ENCODE assay signal across 23 mouse cellular contexts in genomic region chr1:166150035-166150434, GRCm38 (mm10). TPM values are rescaled to one million over a fixed set of nuclear protein-coding genes. Genes with fewer than 3 reads are reported as not detected.
DNase-seq lines count a peak whose midpoint lies in the region; ATAC-seq and TF ChIP-seq lines count a peak whose summit lies in the region.
"Had no signal": no experiment of that assay in that cellular context is flagged by ENCODE, and none has a peak within 500 bp of the region (broad histone marks: within the 10 kb centered on the region; RNA-seq: fewer than 3 reads in every experiment).

No protein-coding gene starts in this region.

- H3K27ac ChIP-seq in CH12.LX (ENCODE audit: insufficient read depth, low read depth): no peak overlapping the region
- peak overlapping the region; percentile 53 for H3K27ac ChIP-seq in ES-Bruce4 (ENCODE audit: insufficient read depth, low read length)
- no peak overlapping the region for H3K27ac ChIP-seq in liver, embryonic 16.5 days (ENCODE audit: low read length)
- H3K27ac ChIP-seq in heart, adult 2 months: no peak overlapping the region
- H3K27ac ChIP-seq: embryonic facial prominence, embryonic 10.5 days; gastrocnemius, adult 2 months; heart, embryonic 10.5 days; hindbrain, embryonic 12.5 days had no signal

- dilution Hi-C loops in CH12.LX (cut with MboI; ENCODE audit: extremely low pct_ligation_motif_present, extremely low pct_unique_long_range_greater_than_20kb, low sequenced_read_pairs): no loop called here

- H3K27me3 ChIP-seq in CH12.LX (replicated peaks) (peaks cover 6% of the 10 kb centered on the region), ES-Bruce4 (ENCODE audit: control insufficient read depth, insufficient read depth, low read length, poor library complexity, severe bottlenecking) (no peaks in the 10 kb centered on the region)
- peaks cover 8% of the 10 kb centered on the region for H3K27me3 ChIP-seq in liver, embryonic 16.5 days (ENCODE audit: control insufficient read depth, insufficient read depth, low read depth, low read length)
- H3K27me3 ChIP-seq in heart, adult 2 months (ENCODE audit: control insufficient read depth, insufficient read depth, low read length): no peaks in the 10 kb centered on the region; the same call in 1 of the 2 replicates

- H3K9ac ChIP-seq in CH12.LX (ENCODE audit: insufficient read depth, low read depth) (no peak overlapping the region), ES-Bruce4 (ENCODE audit: low read depth, poor library complexity, severe bottlenecking) (no peak overlapping the region)
- no peak overlapping the region for H3K9ac ChIP-seq in liver, embryonic 16.5 days (ENCODE audit: low read depth, low read length)
- H3K9ac ChIP-seq in heart, adult 2 months (ENCODE audit: low read depth, low read length): no peak overlapping the region
- H3K9ac ChIP-seq: hindbrain, embryonic 12.5 days had no signal

- no peak overlapping the region for H3K4me3 ChIP-seq in CH12.LX (replicated peaks in 1 of 3; ENCODE audit: low read depth in 2 of 3, low read length in 2 of 3, poor library complexity in 1 of 3)
- no peak overlapping the region for H3K4me3 ChIP-seq in ES-Bruce4 (ENCODE audit: low read depth, low read length)
- no peak overlapping the region for H3K4me3 ChIP-seq in liver, embryonic 16.5 days (ENCODE audit: low read depth, low read length)
- H3K4me3 ChIP-seq in heart, adult 2 months: no peak overlapping the region
- H3K4me3 ChIP-seq: embryonic facial prominence, embryonic 10.5 days; gastrocnemius, adult 2 months; heart, embryonic 10.5 days; hindbrain, embryonic 12.5 days had no signal

- H3K36me3 ChIP-seq in CH12.LX (replicated peaks in 1 of 2; ENCODE audit: control insufficient read depth in 1 of 2, insufficient read depth in 1 of 2, low read length in 1 of 2) (no peaks in the 10 kb centered on the region), ES-Bruce4 (ENCODE audit: control insufficient read depth, insufficient read depth, low read length, poor library complexity, severe bottlenecking) (peaks cover 17% of the 10 kb centered on the region)
- no peaks in the 10 kb centered on the region for H3K36me3 ChIP-seq in liver, embryonic 16.5 days (ENCODE audit: control insufficient read depth, insufficient read depth)
- no peaks in the 10 kb centered on the region for H3K36me3 ChIP-seq in heart, adult 2 months (ENCODE audit: control insufficient read depth, insufficient read depth, low read length)
- H3K36me3 ChIP-seq: embryonic facial prominence, embryonic 10.5 days; heart, embryonic 10.5 days; hindbrain, embryonic 12.5 days had no signal

- peaks cover 3 to 35% of the 10 kb centered on the region in 2 experiments; a peak in 3 of 4 replicates for H3K4me1 ChIP-seq in CH12.LX (ENCODE audit: control insufficient read depth in 1 of 2, insufficient read depth in 2 of 2)
- H3K4me1 ChIP-seq in ES-Bruce4 (ENCODE audit: control insufficient read depth, insufficient read depth, low read length): no peaks in the 10 kb centered on the region
- H3K4me1 ChIP-seq in liver, embryonic 16.5 days (ENCODE audit: control insufficient read depth, low read depth, low read length): peaks cover 11% of the 10 kb centered on the region
- no peaks in the 10 kb centered on the region for H3K4me1 ChIP-seq in heart, adult 2 months (ENCODE audit: control insufficient read depth, insufficient read depth, low read length)
- H3K4me1 ChIP-seq: hindbrain, embryonic 12.5 days had no signal

- intact Hi-C loops in heart, adult 2 months (cut with DNase I): loop anchor here (5.0 to 10.0 kb wide), 2 partner anchors 183 to 495 kb away; no protein-coding TSS in a partner anchor

- in situ Hi-C loops in CH12.LX (cut with MboI; ENCODE audit: low pct_ligation_motif_present, low pct_unique_long_range_greater_than_20kb, low sequenced_read_pairs): loop anchor here (5.0 to 25.0 kb wide), 6 partner anchors 145 to 488 kb away; partner anchors contain the start of gene Pou2f1

- TF ChIP-seq POLR2A in CH12.LX (IDR thresholded peaks at IDR 0.05; ENCODE audit: low read depth, low read length): no peak
- no peak for TF ChIP-seq POLR2A in ES-Bruce4 (IDR thresholded peaks at IDR 0.05; ENCODE audit: insufficient read depth, low read length)
- no peak for TF ChIP-seq POLR2A in heart, adult 2 months (IDR thresholded peaks at IDR 0.05; ENCODE audit: insufficient read depth, low read depth, low read length)

- H3K9me3 ChIP-seq in CH12.LX (replicated peaks; ENCODE audit: low read length): no peaks in the 10 kb centered on the region
- H3K9me3 ChIP-seq in ES-Bruce4 (replicated peaks; ENCODE audit: control insufficient read depth, insufficient read depth, low read length, poor library complexity, severe bottlenecking): 0 out of 2 replicates have a peak, but pooled peaks cover 2% of the 10 kb centered on the region
- H3K9me3 ChIP-seq in liver, embryonic 16.5 days (replicated peaks; ENCODE audit: control insufficient read depth, low read length): no peaks in the 10 kb centered on the region
- H3K9me3 ChIP-seq: embryonic facial prominence, embryonic 10.5 days; heart, embryonic 10.5 days; hindbrain, embryonic 12.5 days had no signal

- TF ChIP-seq CTCF in CH12.LX (conservative IDR thresholded peaks at IDR 0.05 in 1 of 2, IDR thresholded peaks at IDR 0.05 in 1 of 2; ENCODE audit: low read depth in 2 of 2, low read length in 2 of 2) (no peak), ES-Bruce4 (IDR thresholded peaks at IDR 0.05; ENCODE audit: low read depth, low read length) (no peak)
- TF ChIP-seq CTCF in heart, adult 2 months (IDR thresholded peaks at IDR 0.05): no peak

- TF ChIP-seq EP300 in CH12.LX (IDR thresholded peaks at IDR 0.05; ENCODE audit: low read length) (no peak), ES-Bruce4 (IDR thresholded peaks at IDR 0.05; ENCODE audit: insufficient read depth, low read depth, low read length) (no peak)
- TF ChIP-seq EP300 in heart, adult 2 months (IDR thresholded peaks at IDR 0.05; ENCODE audit: insufficient read depth, low read depth, low read length): no peak

- ATAC-seq in liver, embryonic 16.5 days (ENCODE audit: low read depth): 0 out of 2 replicates have a peak, but pooled peaks have one; percentile 35
- ATAC-seq: forebrain, embryonic 14.5 days; hindbrain, embryonic 16.5 days; inflammation-experienced regulatory T-cells, adult 6 months had no signal

- DNase-seq in CH12.LX (ENCODE audit: extremely low read depth): no peak
- DNase-seq in c-Kit-positive CD71-positive TER-119-negative erythroid progenitor cells, embryonic 14.5 days (ENCODE audit: low read depth): peak; percentile 37
- DNase-seq in gastrocnemius, postnatal 25 days: no peak
- DNase-seq in thymus, postnatal 25 days: no peak
- no peak for DNase-seq in heart, adult 2 months
- DNase-seq: adrenal gland, adult 8-10 months; adrenal gland, postnatal 36 days; cerebellum, adult 11 months; cerebellum, adult 8-10 months; cerebellum, postnatal 14 days; gastrocnemius, adult 2 months; gastrocnemius, postnatal 36 days; heart, adult 11 months; heart, postnatal 10 days; heart, postnatal 4 days had no signal

- 0 out of 2 replicates have a peak overlapping the region, but pooled peaks have one; percentile 13 for H3K4me2 ChIP-seq in CH12.LX (ENCODE audit: insufficient read depth, low read depth, poor library complexity, severe bottlenecking)
- no peak overlapping the region for H3K4me2 ChIP-seq in liver, embryonic 16.5 days (ENCODE audit: low read depth, low read length)
- H3K4me2 ChIP-seq: hindbrain, embryonic 12.5 days had no signal

- no peaks in the 10 kb centered on the region for H3K79me2 ChIP-seq in CH12.LX (replicated peaks; ENCODE audit: control insufficient read depth, extremely low read depth, insufficient read depth, poor library complexity, severe bottlenecking)
- no peaks in the 10 kb centered on the region for H3K79me2 ChIP-seq in heart, adult 2 months (replicated peaks; ENCODE audit: control insufficient read depth, insufficient read depth, low read length)

- WGBS in liver, embryonic 16.5 days (ENCODE audit: insufficient replicate concordance): 23% methylated on average over 7 of the region's 7 CpGs
- 78% methylated on average over 7 of the region's 7 CpGs for WGBS in heart, adult 2 months

- no peak for TF ChIP-seq RAD21 in CH12.LX (IDR thresholded peaks at IDR 0.05; ENCODE audit: low read depth, low read length)

TF ChIP-seq in CH12.LX, 34 proteins besides CTCF, POLR2A, EP300 and RAD21:
- no peak for TF ChIP-seq MAFK (IDR thresholded peaks at IDR 0.05; ENCODE audit: insufficient replicate concordance, low read length)
- no peak for TF ChIP-seq ELF1 (IDR thresholded peaks at IDR 0.05; ENCODE audit: low read depth, low read length)
- no peak for TF ChIP-seq KAT2A (IDR thresholded peaks at IDR 0.05; ENCODE audit: insufficient replicate concordance, low read length)
- no peak for TF ChIP-seq MEF2A (IDR thresholded peaks at IDR 0.05; ENCODE audit: borderline replicate concordance, low read depth, low read length)
- no peak for TF ChIP-seq GABPA (IDR thresholded peaks at IDR 0.05; ENCODE audit: insufficient replicate concordance, low read depth, low read length)
- TF ChIP-seq JUND (conservative IDR thresholded peaks at IDR 0.05; ENCODE audit: low read depth, low read length): no peak
- TF ChIP-seq JUN (IDR thresholded peaks at IDR 0.05; ENCODE audit: insufficient read depth, low read depth, low read length): no peak

RNA-seq across cellular contexts. Expression of gene Gpa33, which starts 20.0 kb away (rescaled TPM):
- total RNA-seq in CH12.LX (2012; rRNA removed) (0.04 TPM in 1 of 2 replicates, not detected in the other), CH12.LX (2014; rRNA removed) (not detected in 2 replicates)
- polyA plus RNA-seq in CH12.LX (2012; ENCODE audit: insufficient read length, low read depth) (not detected in 2 replicates), ES-Bruce4 (2011; ENCODE audit: insufficient read depth, insufficient read length, low read depth, missing spikeins) (49.6 and 55.9 TPM in 2 replicates)
- 0.40 TPM in 1 of 2 replicates, not detected in the other for polyA plus RNA-seq in liver, embryonic 16.5 days (2015; fragmentation: Nextera tagmentation; extraction: Ambion mirVana)
- not detected for total RNA-seq in gastrocnemius, postnatal 25 days (2021)
- total RNA-seq in heart, adult 2 months (2021): not detected
- polyA plus RNA-seq in heart, adult 2 months (2012; rRNA removed): not detected in 2 replicates
- total RNA-seq: gastrocnemius, adult 2 months; gastrocnemius, postnatal 36 days; heart, postnatal 10 days; heart, postnatal 4 days had no signal
- polyA plus RNA-seq: forebrain, embryonic 14.5 days; hindbrain, embryonic 16.5 days; inflammation-experienced regulatory T-cells, adult 6 months had no signal

RNA-seq across cellular contexts. Expression of gene Dusp27, which starts 22.3 kb away (rescaled TPM):
- not detected in 2 replicates for total RNA-seq in CH12.LX (2012; rRNA removed)
- total RNA-seq in CH12.LX (2014; rRNA removed): not detected in 2 replicates
- polyA plus RNA-seq in CH12.LX (2012; ENCODE audit: insufficient read length, low read depth): 0.06 TPM in 1 of 2 replicates, not detected in the other
- 3.9 and 5.8 TPM in 2 replicates for polyA plus RNA-seq in ES-Bruce4 (2011; ENCODE audit: insufficient read depth, insufficient read length, low read depth, missing spikeins)
- 0.28 and 0.52 TPM in 2 replicates for polyA plus RNA-seq in liver, embryonic 16.5 days (2015; fragmentation: Nextera tagmentation; extraction: Ambion mirVana)
- 10 to 100 TPM; 66.6 to 85.7 TPM for total RNA-seq in gastrocnemius, postnatal 25 days (2021)
- total RNA-seq in heart, adult 2 months (2021): 10 to 100 TPM; 37.3 to 42.1 TPM
- polyA plus RNA-seq in heart, adult 2 months (2012; rRNA removed): 9.4 and 12.8 TPM in 2 replicates
- polyA plus RNA-seq: inflammation-experienced regulatory T-cells, adult 6 months had no signal

Comparison
In these comparisons a context has a peak if more than half of its experiments do, and no peak if none do; other contexts are left out.
1. RNA of gene Gpa33, which starts 20.0 kb away (polyA plus RNA-seq): 49.6 to 55.9 TPM in ES-Bruce4; 0.40 TPM in liver, embryonic 16.5 days, not detected in CH12.LX and not detected in heart, adult 2 months; every median in the first group is over 10 times any median in the second.